Comparison of ENCODE assay signal across 8 mouse cellular contexts in the genomic region with DNA sequence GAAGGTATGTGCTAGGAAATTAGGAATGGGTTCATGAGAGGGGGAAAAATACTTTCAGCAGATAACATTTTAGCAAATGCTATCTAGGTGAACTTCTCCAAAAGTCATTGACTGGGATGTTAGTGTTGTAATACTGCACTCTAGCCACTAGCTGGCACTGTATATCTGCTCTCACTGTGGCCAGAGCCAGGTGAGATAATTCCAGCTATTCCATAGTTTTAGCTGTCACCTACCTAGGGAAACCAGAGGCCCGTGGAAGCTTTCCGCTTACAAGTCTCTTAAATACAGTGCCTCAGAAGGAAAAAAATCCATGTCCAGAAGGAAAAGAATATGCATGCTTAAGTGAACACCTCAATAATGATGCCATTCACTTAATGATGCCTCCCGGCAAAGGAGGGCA. TPM values are rescaled to one million over a fixed set of nuclear protein-coding genes. Genes with fewer than 3 reads are reported as not detected.
DNase-seq lines count a peak whose midpoint lies in the region; ATAC-seq and TF ChIP-seq lines count a peak whose summit lies in the region.

No protein-coding gene starts in this region.

- no peak overlapping the region for H3K9ac ChIP-seq in midbrain, embryonic 16.5 days (ENCODE audit: low read depth, low read length)
- no peak overlapping the region for H3K9ac ChIP-seq in midbrain, embryonic 13.5 days (replicated peaks)
- H3K9ac ChIP-seq in hindbrain, embryonic 16.5 days (ENCODE audit: low read depth, low read length): no peak overlapping the region

- H3K27ac ChIP-seq in midbrain, embryonic 16.5 days (ENCODE audit: low read length): no peak overlapping the region
- no peak overlapping the region for H3K27ac ChIP-seq in midbrain, embryonic 13.5 days
- H3K27ac ChIP-seq in hindbrain, embryonic 16.5 days (ENCODE audit: low read depth, low read length): no peak overlapping the region
- no peak overlapping the region for H3K27ac ChIP-seq in thymus, adult 2 months (ENCODE audit: control insufficient read depth, insufficient read depth, low read length)

- peak; percentile 22 to 43 for DNase-seq in cerebellum, postnatal 10 days
- DNase-seq in cerebellum, adult 11 months: no peak
- DNase-seq in retina, postnatal 1 day: peak; percentile 62
- no peak for DNase-seq in thymus, adult 2 months
- DNase-seq in spleen, postnatal 36 days (ENCODE audit: low spot score in 2 of 2): no peak

- H3K4me2 ChIP-seq in midbrain, embryonic 16.5 days (ENCODE audit: low read length): no peak overlapping the region
- H3K4me2 ChIP-seq in midbrain, embryonic 13.5 days (replicated peaks): no peak overlapping the region
- H3K4me2 ChIP-seq in hindbrain, embryonic 16.5 days (ENCODE audit: low read length): no peak overlapping the region

- H3K4me3 ChIP-seq in midbrain, embryonic 16.5 days (ENCODE audit: low read depth, low read length): no peak overlapping the region
- no peak overlapping the region for H3K4me3 ChIP-seq in midbrain, embryonic 13.5 days (replicated peaks)
- no peak overlapping the region for H3K4me3 ChIP-seq in hindbrain, embryonic 16.5 days (ENCODE audit: low read length)
- H3K4me3 ChIP-seq in thymus, adult 2 months (ENCODE audit: control insufficient read depth, insufficient read depth, low read length): no peak overlapping the region

- H3K4me1 ChIP-seq in midbrain, embryonic 16.5 days (ENCODE audit: control insufficient read depth, insufficient read depth, low read length): no peaks in the 10 kb centered on the region
- no peaks in the 10 kb centered on the region for H3K4me1 ChIP-seq in midbrain, embryonic 13.5 days (replicated peaks)
- H3K4me1 ChIP-seq in hindbrain, embryonic 16.5 days (ENCODE audit: control insufficient read depth, insufficient read depth, low read depth, low read length): peaks cover 2% of the 10 kb centered on the region; the same call in 1 of the 2 replicates
- H3K4me1 ChIP-seq in thymus, adult 2 months (replicated peaks; ENCODE audit: control insufficient read depth, insufficient read depth, low read length): no peaks in the 10 kb centered on the region

- TF ChIP-seq CTCF in thymus, adult 2 months (IDR thresholded peaks at IDR 0.05; ENCODE audit: borderline replicate concordance, control insufficient read depth, extremely low read depth, insufficient read depth, low read length, poor library complexity): no peak

- TF ChIP-seq POLR2A in thymus, adult 2 months (IDR thresholded peaks at IDR 0.05; ENCODE audit: control insufficient read depth, extremely low read depth, insufficient read depth, low read length, poor library complexity): no peak

- no peaks in the 10 kb centered on the region for H3K36me3 ChIP-seq in midbrain, embryonic 16.5 days (ENCODE audit: control insufficient read depth, insufficient read depth, low read length)
- no peaks in the 10 kb centered on the region for H3K36me3 ChIP-seq in midbrain, embryonic 13.5 days
- no peaks in the 10 kb centered on the region for H3K36me3 ChIP-seq in hindbrain, embryonic 16.5 days (ENCODE audit: control insufficient read depth, insufficient read depth, low read length)
- H3K36me3 ChIP-seq in thymus, adult 2 months (ENCODE audit: control insufficient read depth, insufficient read depth, low read length): no peaks in the 10 kb centered on the region

- 33% methylated on average over 3 of the region's 3 CpGs for WGBS in midbrain, embryonic 16.5 days
- WGBS in midbrain, embryonic 13.5 days: 49% methylated on average over 3 of the region's 3 CpGs
- WGBS in hindbrain, embryonic 16.5 days: 37% methylated on average over 3 of the region's 3 CpGs
- 61% methylated on average over 3 of the region's 3 CpGs for WGBS in thymus, adult 2 months

- no peaks in the 10 kb centered on the region for H3K27me3 ChIP-seq in midbrain, embryonic 16.5 days (ENCODE audit: control insufficient read depth, insufficient read depth, low read depth, low read length)
- no peaks in the 10 kb centered on the region for H3K27me3 ChIP-seq in midbrain, embryonic 13.5 days
- no peaks in the 10 kb centered on the region for H3K27me3 ChIP-seq in hindbrain, embryonic 16.5 days (replicated peaks; ENCODE audit: control insufficient read depth, insufficient read depth, low read length)
- H3K27me3 ChIP-seq in thymus, adult 2 months (ENCODE audit: control insufficient read depth, insufficient read depth, low read length): no peaks in the 10 kb centered on the region

- ATAC-seq in midbrain, embryonic 16.5 days: peak; percentile 64; the same call in 1 of the 2 replicates
- no peak for ATAC-seq in midbrain, embryonic 13.5 days
- peak; percentile 50; the same call in 1 of the 2 replicates for ATAC-seq in hindbrain, embryonic 16.5 days

- no peaks in the 10 kb centered on the region for H3K9me3 ChIP-seq in midbrain, embryonic 16.5 days (replicated peaks; ENCODE audit: control insufficient read depth, low read length, poor library complexity, severe bottlenecking)
- no peaks in the 10 kb centered on the region for H3K9me3 ChIP-seq in midbrain, embryonic 13.5 days
- no peaks in the 10 kb centered on the region for H3K9me3 ChIP-seq in hindbrain, embryonic 16.5 days (ENCODE audit: control insufficient read depth, low read length)

RNA-seq across cellular contexts. Expression of a gene that starts 25.6 kb away (rescaled TPM):
- polyA plus RNA-seq in midbrain, embryonic 16.5 days (2015; fragmentation: Nextera tagmentation; extraction: Ambion mirVana): 48.4 and 57.0 TPM in 2 replicates
- 47.9 and 52.6 TPM in 2 replicates for polyA plus RNA-seq in midbrain, embryonic 13.5 days (2015; fragmentation: Nextera tagmentation; extraction: Ambion mirVana)
- polyA plus RNA-seq in hindbrain, embryonic 16.5 days (2015; fragmentation: Nextera tagmentation; extraction: Ambion mirVana): 39.0 and 43.4 TPM in 2 replicates
- polyA plus RNA-seq in thymus, adult 2 months (2012; rRNA removed): 17.6 and 17.8 TPM in 2 replicates

Comparison
In these comparisons a context has a peak if more than half of its experiments do, and no peak if none do; other contexts are left out.
1. DNase-seq: peak in cerebellum, postnatal 10 days (2 of 2) and retina, postnatal 1 day (single experiment); none in cerebellum, adult 11 months (single experiment), thymus, adult 2 months (single experiment) and spleen, postnatal 36 days (0 of 2).